Mouse (Mus musculus): Measurements from ENCODE around the gene Hbs1l. TPM values are rescaled to one million over a fixed set of nuclear protein-coding genes. Genes with fewer than 3 reads are reported as not detected.

Hbs1l gene
- polyA plus RNA-seq, 1 experiment from 2014 or later, result 88.3 TPM

DNA sequence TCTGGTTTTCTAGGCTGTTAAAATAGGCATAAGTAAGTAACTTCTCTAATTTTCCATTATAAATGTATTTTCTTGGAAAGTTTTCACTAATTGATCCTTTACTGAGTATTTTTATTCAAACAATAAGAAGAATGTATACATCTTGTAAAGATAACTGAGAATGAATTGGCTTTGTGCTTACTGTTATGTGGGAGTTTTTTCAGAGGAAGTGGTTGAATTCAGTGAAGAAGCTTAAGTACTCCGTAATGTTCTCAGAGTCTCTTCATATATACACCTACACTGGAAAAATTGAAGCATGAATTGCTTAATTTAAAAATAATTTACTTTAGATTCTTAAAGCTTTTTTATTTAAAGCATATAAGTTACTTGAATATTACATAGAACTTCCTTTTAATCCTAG is 23.2 kb downstream of the Hbs1l start:
- Histone ChIP-seq H3K9me3 (ENCODE audit: control insufficient read depth, low read length) (no peaks in the 10 kb centered on the region), H3K4me2 (ENCODE audit: low read length) (no peak overlapping the region), H3K27me3 (replicated peaks; ENCODE audit: control insufficient read depth, insufficient read depth, low read length) (no peaks in the 10 kb centered on the region), H3K9ac (ENCODE audit: low read length) (no peak overlapping the region), H3K4me3 (ENCODE audit: low read depth, low read length) (no peak overlapping the region), H3K36me3 (ENCODE audit: control insufficient read depth, insufficient read depth, low read length) (peaks cover 12% of the 10 kb centered on the region), H3K27ac (ENCODE audit: low read depth) (no peak overlapping the region), H3K4me1 (replicated peaks; ENCODE audit: control insufficient read depth, insufficient read depth, low read length) (no peaks in the 10 kb centered on the region)
- no peak for ATAC-seq (replicated peaks; ENCODE audit: low FRiP score, low TSS enrichment, low read depth)
- DNase-seq (ENCODE audit: low spot score), result no peak
- WGBS, result 81% methylated on average over 1 of the region's 1 CpGs

DNA sequence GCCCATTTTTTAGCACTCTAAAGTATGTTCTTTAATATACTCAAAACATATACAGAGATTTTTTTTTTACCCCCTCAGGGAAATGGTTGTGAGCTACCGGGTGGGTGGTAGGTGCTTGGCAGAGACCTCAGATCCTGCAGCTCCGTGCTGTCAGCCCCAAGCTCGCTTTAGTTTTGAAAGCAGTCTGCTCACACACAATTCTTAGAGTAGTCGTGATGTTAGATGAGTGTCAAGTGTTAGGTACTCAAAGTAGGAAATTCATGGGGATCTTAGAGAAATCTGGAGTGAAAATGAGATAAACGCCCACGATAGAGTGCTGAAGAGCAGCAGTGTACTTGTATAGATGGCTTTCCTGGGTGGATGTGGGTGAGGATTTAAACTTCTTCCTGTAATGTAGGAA is 24.8 kb downstream of the Hbs1l start:
- no peaks in the 10 kb centered on the region for H3K27me3 ChIP-seq (replicated peaks; ENCODE audit: control insufficient read depth, insufficient read depth, low read length)
- 89% methylated on average over 6 of the region's 6 CpGs for WGBS
- peaks cover 6% of the 10 kb centered on the region for H3K36me3 ChIP-seq (ENCODE audit: control insufficient read depth, insufficient read depth, low read length)
- H3K4me1 ChIP-seq (replicated peaks; ENCODE audit: control insufficient read depth, insufficient read depth, low read length), result no peaks in the 10 kb centered on the region
- H3K9ac ChIP-seq (ENCODE audit: low read length), result no peak overlapping the region
- no peak overlapping the region for H3K4me2 ChIP-seq (ENCODE audit: low read length)
- no peaks in the 10 kb centered on the region for H3K9me3 ChIP-seq (ENCODE audit: control insufficient read depth, low read length)
- DNase-seq (ENCODE audit: low spot score), result no peak
- H3K4me3 ChIP-seq (ENCODE audit: low read depth, low read length), result no peak overlapping the region
- no peak overlapping the region for H3K27ac ChIP-seq (ENCODE audit: low read depth)
- no peak for ATAC-seq (replicated peaks; ENCODE audit: low FRiP score, low TSS enrichment, low read depth)

DNA sequence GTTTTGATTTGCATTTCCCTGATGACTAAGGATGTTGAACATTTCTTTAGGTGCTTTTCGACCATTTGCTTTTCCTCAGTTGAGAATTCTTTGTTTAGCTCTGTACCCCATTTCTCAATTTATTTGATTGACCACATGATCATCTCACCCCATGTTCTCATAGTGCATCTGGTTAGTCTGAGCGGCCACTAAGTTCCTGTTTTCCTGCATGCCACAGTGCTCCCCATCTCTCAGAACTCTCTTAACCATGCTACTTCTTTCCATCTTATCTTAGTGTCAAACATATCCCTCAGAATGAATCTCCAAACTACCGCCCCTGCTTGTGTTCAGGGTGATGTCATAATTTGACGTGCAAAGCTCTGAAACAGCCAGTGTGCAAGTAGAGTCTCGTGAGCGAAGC is 30.6 kb downstream of the Hbs1l start:
- H3K9ac ChIP-seq (ENCODE audit: low read length), result no peak overlapping the region
- H3K27me3 ChIP-seq (replicated peaks; ENCODE audit: control insufficient read depth, insufficient read depth, low read length), result no peaks in the 10 kb centered on the region
- H3K36me3 ChIP-seq (ENCODE audit: control insufficient read depth, insufficient read depth, low read length), result peaks cover 6% of the 10 kb centered on the region
- H3K4me3 ChIP-seq (ENCODE audit: low read depth, low read length), result no peak overlapping the region
- WGBS, result 87% methylated on average over 6 of the region's 6 CpGs
- no peak overlapping the region for H3K27ac ChIP-seq (ENCODE audit: low read depth)
- no peaks in the 10 kb centered on the region for H3K4me1 ChIP-seq (replicated peaks; ENCODE audit: control insufficient read depth, insufficient read depth, low read length)
- ATAC-seq (replicated peaks; ENCODE audit: low FRiP score, low TSS enrichment, low read depth), result no peak
- H3K9me3 ChIP-seq (ENCODE audit: control insufficient read depth, low read length), result no peaks in the 10 kb centered on the region
- no peak overlapping the region for H3K4me2 ChIP-seq (ENCODE audit: low read length)
- no peak for DNase-seq (ENCODE audit: low spot score)

GRCm38 (mm10) chr10:21327605-21328135 is 31.9 kb downstream of the Hbs1l start:
- H3K27ac ChIP-seq (ENCODE audit: low read depth), result no peak overlapping the region
- no peak for DNase-seq (ENCODE audit: low spot score)
- no peaks in the 10 kb centered on the region for H3K27me3 ChIP-seq (replicated peaks; ENCODE audit: control insufficient read depth, insufficient read depth, low read length)
- ATAC-seq (replicated peaks; ENCODE audit: low FRiP score, low TSS enrichment, low read depth), result no peak
- peaks cover 10% of the 10 kb centered on the region for H3K36me3 ChIP-seq (ENCODE audit: control insufficient read depth, insufficient read depth, low read length)
- H3K9me3 ChIP-seq (ENCODE audit: control insufficient read depth, low read length), result no peaks in the 10 kb centered on the region
- no peak overlapping the region for H3K4me3 ChIP-seq (ENCODE audit: low read depth, low read length)
- H3K4me1 ChIP-seq (replicated peaks; ENCODE audit: control insufficient read depth, insufficient read depth, low read length), result no peaks in the 10 kb centered on the region
- no peak overlapping the region for H3K9ac ChIP-seq (ENCODE audit: low read length)
- WGBS, result 65% methylated on average over 7 of the region's 7 CpGs
- H3K4me2 ChIP-seq (ENCODE audit: low read length), result no peak overlapping the region

DNA sequence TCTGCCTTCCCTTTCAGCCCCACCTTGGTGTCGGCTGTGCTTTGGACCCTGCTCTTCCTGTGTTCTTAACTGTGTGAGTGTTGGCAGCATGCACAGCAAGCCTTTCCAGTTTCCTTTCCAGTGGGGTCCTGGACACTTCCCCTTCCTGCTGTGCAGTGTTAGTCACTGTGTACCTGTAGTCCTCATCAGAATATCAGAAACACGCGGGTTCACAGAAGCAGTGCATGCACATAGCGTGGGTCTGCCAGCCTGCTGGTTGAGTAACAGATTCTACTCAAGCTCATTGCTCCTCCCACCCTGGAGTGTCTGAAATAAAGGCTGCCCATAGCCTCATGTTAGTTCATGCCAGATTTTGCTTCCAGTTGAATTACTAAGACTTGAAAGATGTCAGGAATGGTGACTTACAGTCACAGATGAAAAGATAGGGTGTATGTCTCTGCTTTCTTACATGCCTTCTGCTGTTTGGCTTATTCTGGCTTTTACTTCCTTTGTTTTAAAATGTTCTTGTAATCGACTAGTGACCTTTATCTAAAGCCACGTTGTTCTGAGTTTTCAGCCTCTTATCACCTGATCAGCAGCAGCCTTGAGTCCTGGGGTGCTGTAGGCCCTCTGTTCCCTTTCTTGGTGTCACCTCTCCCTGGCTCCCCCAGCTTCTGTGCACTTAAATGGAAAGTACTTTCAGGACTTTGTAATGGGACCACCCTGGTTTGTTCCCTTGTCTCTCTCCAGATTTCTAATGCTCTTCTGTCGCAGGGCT is 38.7 kb downstream of the Hbs1l start:
- no peaks in the 10 kb centered on the region for H3K4me1 ChIP-seq (replicated peaks; ENCODE audit: control insufficient read depth, insufficient read depth, low read length)
- H3K4me2 ChIP-seq (ENCODE audit: low read length), result no peak overlapping the region
- peaks cover 7% of the 10 kb centered on the region; the same call in 1 of the 2 replicates for H3K9me3 ChIP-seq (ENCODE audit: control insufficient read depth, low read length)
- WGBS, result 77% methylated on average over 7 of the region's 7 CpGs
- no peaks in the 10 kb centered on the region for H3K27me3 ChIP-seq (replicated peaks; ENCODE audit: control insufficient read depth, insufficient read depth, low read length)
- H3K9ac ChIP-seq (ENCODE audit: low read length), result no peak overlapping the region
- peaks cover 47% of the 10 kb centered on the region for H3K36me3 ChIP-seq (ENCODE audit: control insufficient read depth, insufficient read depth, low read length)
- DNase-seq (ENCODE audit: low spot score) (no peak), ATAC-seq (replicated peaks; ENCODE audit: low FRiP score, low TSS enrichment, low read depth) (no peak)
- H3K4me3 ChIP-seq (ENCODE audit: low read depth, low read length), result no peak overlapping the region
- no peak overlapping the region for H3K27ac ChIP-seq (ENCODE audit: low read depth)

DNA sequence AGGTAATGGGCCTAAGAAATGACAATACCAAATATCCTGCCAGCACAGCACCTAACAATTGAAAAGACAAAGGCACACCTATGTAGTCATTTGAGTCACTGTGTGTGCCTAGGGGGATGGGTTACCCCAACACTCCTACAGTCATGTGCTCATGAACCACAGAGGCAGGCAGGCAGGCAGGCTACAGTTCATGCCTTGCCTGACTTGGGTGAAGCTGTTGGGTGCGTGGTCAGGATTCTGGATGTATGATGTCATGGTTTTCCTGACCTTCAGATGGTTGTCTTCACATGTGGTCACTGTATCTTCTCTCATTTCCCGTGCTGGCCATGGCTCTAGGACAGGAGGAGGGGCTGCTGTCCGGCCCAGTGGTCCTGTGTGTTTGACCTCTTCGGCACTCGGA is 39.8 kb downstream of the Hbs1l start:
- Histone ChIP-seq H3K9me3 (ENCODE audit: control insufficient read depth, low read length) (peaks cover 7% of the 10 kb centered on the region; the same call in 1 of the 2 replicates), H3K27ac (ENCODE audit: low read depth) (no peak overlapping the region), H3K27me3 (replicated peaks; ENCODE audit: control insufficient read depth, insufficient read depth, low read length) (no peaks in the 10 kb centered on the region), H3K36me3 (ENCODE audit: control insufficient read depth, insufficient read depth, low read length) (peaks cover 51% of the 10 kb centered on the region), H3K4me2 (ENCODE audit: low read length) (no peak overlapping the region), H3K9ac (ENCODE audit: low read length) (no peak overlapping the region), H3K4me3 (ENCODE audit: low read depth, low read length) (no peak overlapping the region), H3K4me1 (replicated peaks; ENCODE audit: control insufficient read depth, insufficient read depth, low read length) (no peaks in the 10 kb centered on the region)
- DNase-seq (ENCODE audit: low spot score) (no peak), ATAC-seq (replicated peaks; ENCODE audit: low FRiP score, low TSS enrichment, low read depth) (no peak)
- WGBS, result 97% methylated on average over 5 of the region's 5 CpGs

GRCm38 (mm10) chr10:21337191-21337590 is 41.4 kb downstream of the Hbs1l start:
- no peak overlapping the region for H3K27ac ChIP-seq (ENCODE audit: low read depth)
- DNase-seq (ENCODE audit: low spot score) (no peak), ATAC-seq (replicated peaks; ENCODE audit: low FRiP score, low TSS enrichment, low read depth) (no peak)
- H3K36me3 ChIP-seq (ENCODE audit: control insufficient read depth, insufficient read depth, low read length), result peaks cover 56% of the 10 kb centered on the region
- WGBS, result 61% methylated on average over 2 of the region's 2 CpGs
- H3K9me3 ChIP-seq (ENCODE audit: control insufficient read depth, low read length), result peaks cover 7% of the 10 kb centered on the region; the same call in 1 of the 2 replicates
- no peak overlapping the region for H3K9ac ChIP-seq (ENCODE audit: low read length)
- no peak overlapping the region for H3K4me3 ChIP-seq (ENCODE audit: low read depth, low read length)
- no peaks in the 10 kb centered on the region for H3K27me3 ChIP-seq (replicated peaks; ENCODE audit: control insufficient read depth, insufficient read depth, low read length)
- no peaks in the 10 kb centered on the region for H3K4me1 ChIP-seq (replicated peaks; ENCODE audit: control insufficient read depth, insufficient read depth, low read length)
- no peak overlapping the region for H3K4me2 ChIP-seq (ENCODE audit: low read length)

DNA sequence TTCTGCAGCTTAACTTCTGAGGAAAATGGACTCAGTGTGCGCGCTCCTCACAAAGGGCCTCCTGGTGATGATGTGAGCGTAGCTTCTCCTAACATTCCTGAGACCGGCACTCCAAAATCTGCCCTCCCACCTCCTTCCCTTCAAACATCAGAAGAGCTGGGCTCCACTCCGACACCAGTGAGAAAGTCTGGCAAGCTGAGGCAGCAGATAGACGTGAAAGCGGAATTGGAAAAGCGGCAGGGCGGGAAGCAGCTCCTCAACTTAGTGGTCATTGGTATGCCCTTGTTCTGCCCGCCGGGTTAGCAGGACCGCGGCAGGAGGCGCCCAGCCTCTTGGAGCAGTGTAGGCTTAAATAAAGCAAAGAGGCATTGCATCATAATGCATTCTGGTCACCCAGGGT is 45.9 kb downstream of the Hbs1l start:
- Histone ChIP-seq H3K4me2 (ENCODE audit: low read length) (no peak overlapping the region), H3K4me1 (replicated peaks; ENCODE audit: control insufficient read depth, insufficient read depth, low read length) (no peaks in the 10 kb centered on the region), H3K9ac (ENCODE audit: low read length) (no peak overlapping the region), H3K9me3 (ENCODE audit: control insufficient read depth, low read length) (peaks cover 5% of the 10 kb centered on the region; the same call in 1 of the 2 replicates), H3K36me3 (ENCODE audit: control insufficient read depth, insufficient read depth, low read length) (peaks cover 66% of the 10 kb centered on the region), H3K27ac (ENCODE audit: low read depth) (no peak overlapping the region), H3K27me3 (replicated peaks; ENCODE audit: control insufficient read depth, insufficient read depth, low read length) (no peaks in the 10 kb centered on the region), H3K4me3 (ENCODE audit: low read depth, low read length) (no peak overlapping the region)
- ATAC-seq (replicated peaks; ENCODE audit: low FRiP score, low TSS enrichment, low read depth), result no peak
- WGBS, result 91% methylated on average over 14 of the region's 14 CpGs
- no peak for DNase-seq (ENCODE audit: low spot score)
